Mouse (Mus musculus): ENCODE measurements around the gene Mettl7a2. TPM values are rescaled to one million over a fixed set of nuclear protein-coding genes. Genes with fewer than 3 reads are reported as not detected.
"Not testable (repeated sequence)": the region's sequence is repeated elsewhere in the genome, so short reads cannot be mapped to it uniquely, and the experiment has no call there.

Gene Mettl7a2
- polyA plus RNA-seq, 1 experiment, result not detected

GRCm38 (mm10) chr15:100337328-100337727 is 15.7 kb upstream of the Mettl7a2 start:
- not testable (repeated sequence) for DNase-seq (ENCODE audit: extremely low spot score in 1 of 2, low spot score in 1 of 2)

- peak in 1 of 2 experiments; percentile 66 for DNase-seq (ENCODE audit: extremely low spot score in 1 of 2, low spot score in 1 of 2)
Measured at GRCm38 (mm10) chr15:100337847-100338246, 15.2 kb upstream of the Mettl7a2 start.

- not testable (repeated sequence) for DNase-seq (ENCODE audit: extremely low spot score in 1 of 2, low spot score in 1 of 2)
Measured at GRCm38 (mm10) chr15:100341314-100341980, 11.6 kb upstream of the Mettl7a2 start.

GRCm38 (mm10) chr15:100345484-100345883 is 7.5 kb upstream of the Mettl7a2 start:
- DNase-seq (ENCODE audit: extremely low spot score in 1 of 2, low spot score in 1 of 2), result no peak

- DNase-seq (ENCODE audit: extremely low spot score in 1 of 2, low spot score in 1 of 2), result no peak
Measured at GRCm38 (mm10) chr15:100346761-100347160, 6.2 kb upstream of the Mettl7a2 start.

- DNase-seq (ENCODE audit: extremely low spot score in 1 of 2, low spot score in 1 of 2), result no peak
Measured at GRCm38 (mm10) chr15:100349496-100349895, 3.5 kb upstream of the Mettl7a2 start.

GRCm38 (mm10) chr15:100351501-100352060 is 1.4 kb upstream of the Mettl7a2 start:
- DNase-seq (ENCODE audit: extremely low spot score in 1 of 2, low spot score in 1 of 2), result no peak

GRCm38 (mm10) chr15:100353399-100353798 is 399 bp downstream of the Mettl7a2 start:
- not testable (repeated sequence) for DNase-seq (ENCODE audit: extremely low spot score in 1 of 2, low spot score in 1 of 2)

- DNase-seq (ENCODE audit: extremely low spot score in 1 of 2, low spot score in 1 of 2), result no peak
Measured at GRCm38 (mm10) chr15:100355876-100356275, 2.9 kb downstream of the Mettl7a2 start.

GRCm38 (mm10) chr15:100364242-100364641 is 11.2 kb downstream of the Mettl7a2 start, which contains the start of gene Higd1c:
TSS of gene Higd1c (plus strand) at chr15:100364542.
- no peak for DNase-seq (ENCODE audit: extremely low spot score in 1 of 2, low spot score in 1 of 2)

GRCm38 (mm10) chr15:100365967-100366366 is 13.0 kb downstream of the Mettl7a2 start:
- not testable (repeated sequence) for DNase-seq (ENCODE audit: extremely low spot score in 1 of 2, low spot score in 1 of 2)

GRCm38 (mm10) chr15:100367119-100367518 is 14.1 kb downstream of the Mettl7a2 start:
- DNase-seq (ENCODE audit: extremely low spot score in 1 of 2, low spot score in 1 of 2), result no peak

GRCm38 (mm10) chr15:100375066-100375465 is 22.1 kb downstream of the Mettl7a2 start:
- DNase-seq (ENCODE audit: extremely low spot score in 1 of 2, low spot score in 1 of 2), result peak; percentile 40 to 90

GRCm38 (mm10) chr15:100377847-100378505 is 25.0 kb downstream of the Mettl7a2 start:
- peak in 1 of 2 experiments; percentile 17 for DNase-seq (ENCODE audit: extremely low spot score in 1 of 2, low spot score in 1 of 2)

- DNase-seq (ENCODE audit: extremely low spot score in 1 of 2, low spot score in 1 of 2), result no peak
Measured at GRCm38 (mm10) chr15:100379658-100380057, 26.7 kb downstream of the Mettl7a2 start.

- DNase-seq (ENCODE audit: extremely low spot score in 1 of 2, low spot score in 1 of 2), result no peak
Measured at GRCm38 (mm10) chr15:100380104-100380503, 27.1 kb downstream of the Mettl7a2 start.

GRCm38 (mm10) chr15:100385705-100386104 is 32.7 kb downstream of the Mettl7a2 start:
- DNase-seq (ENCODE audit: extremely low spot score in 1 of 2, low spot score in 1 of 2), result no peak

GRCm38 (mm10) chr15:100387544-100388223 is 34.7 kb downstream of the Mettl7a2 start:
- DNase-seq (ENCODE audit: extremely low spot score in 1 of 2, low spot score in 1 of 2), result no peak

- no peak for DNase-seq (ENCODE audit: extremely low spot score in 1 of 2, low spot score in 1 of 2)
Measured at GRCm38 (mm10) chr15:100388224-100388835, 35.3 kb downstream of the Mettl7a2 start.

GRCm38 (mm10) chr15:100388886-100389285 is 35.9 kb downstream of the Mettl7a2 start:
- no peak for DNase-seq (ENCODE audit: extremely low spot score in 1 of 2, low spot score in 1 of 2)

- DNase-seq (ENCODE audit: extremely low spot score in 1 of 2, low spot score in 1 of 2), result no peak
Measured at GRCm38 (mm10) chr15:100391066-100391465, 38.1 kb downstream of the Mettl7a2 start.

Data from frontal cortex, adult 2 months (tissue).